Mouse (Mus musculus) liver, embryonic 13.5 days (tissue): ENCODE measurements around the gene Zfp369. TPM values are rescaled to one million over a fixed set of nuclear protein-coding genes. Genes with fewer than 3 reads are reported as not detected.

ENCODE experiments used
- ATAC-seq: fragments of 200-750 bp; cut with Nextera tagmentation; 2 replicates; pipeline ENCODE4 v1.8.0; 2017; ENCODE audit warnings: low read depth, mild to moderate bottlenecking, moderate number of reproducible peaks, moderate library complexity
- DNase-seq: peaks from one replicate; pipeline ENCODE4 v3.0.0; 2022
- H3K27ac ChIP-seq: fragments of 300-500 bp; sonication (generic); 2 replicates; pipeline ENCODE4 v1.5.1; 2015; ENCODE audit warnings: moderate library complexity, mild to moderate bottlenecking, inconsistent platforms
- H3K27me3 ChIP-seq: fragments of 300-500 bp; sonication (generic); 2 replicates; pipeline ENCODE4 v1.6.1; 2015; ENCODE audit warnings: mild to moderate bottlenecking, inconsistent platforms
- H3K36me3 ChIP-seq: fragments of 300-500 bp; sonication (generic); 2 replicates; pipeline ENCODE4 v1.6.1; 2015; ENCODE audit warnings: mild to moderate bottlenecking, inconsistent platforms
- H3K4me1 ChIP-seq: fragments of 300-500 bp; sonication (generic); replicated peaks from 2 replicates; pipeline ENCODE4 v1.6.1; 2015; ENCODE audit warnings: inconsistent platforms
- H3K4me2 ChIP-seq: fragments of 300-500 bp; sonication (generic); 2 replicates; pipeline ENCODE4 v1.6.1; 2015; ENCODE audit warnings: inconsistent platforms, mild to moderate bottlenecking, moderate library complexity
- H3K4me3 ChIP-seq: fragments of 300-500 bp; sonication (generic); replicated peaks from 2 replicates; pipeline ENCODE4 v1.5.1; 2015; ENCODE audit warnings: mild to moderate bottlenecking, inconsistent platforms
- H3K9ac ChIP-seq: fragments of 300-500 bp; sonication (generic); 2 replicates; pipeline ENCODE4 v1.6.1; 2015; ENCODE audit warnings: mild to moderate bottlenecking, inconsistent platforms
- H3K9me3 ChIP-seq: fragments of 300-500 bp; sonication (generic); replicated peaks from 2 replicates; pipeline ENCODE4 v1.6.1; 2016; ENCODE audit warnings: inconsistent platforms
- WGBS: fragments of 180-500 bp; shearing (Covaris S2); methylation state at CpG from one replicate; pipeline ENCODE4 v1.1.7; 2015; ENCODE audit not compliant: insufficient replicate concordance; 5-methylcytosine and 5-hydroxymethylcytosine counted together
- polyA plus RNA-seq: library from polyadenylated mRNA; unstranded; fragments of >200 nt; fragmentation: Nextera tagmentation; extraction: Ambion mirVana; gene quantifications from 2 replicates; pipeline ENCODE4 v1.2.1, GENCODE M21; 2015

Gene Zfp369
- 3.5 and 3.7 TPM in 2 replicates for polyA plus RNA-seq

DNA sequence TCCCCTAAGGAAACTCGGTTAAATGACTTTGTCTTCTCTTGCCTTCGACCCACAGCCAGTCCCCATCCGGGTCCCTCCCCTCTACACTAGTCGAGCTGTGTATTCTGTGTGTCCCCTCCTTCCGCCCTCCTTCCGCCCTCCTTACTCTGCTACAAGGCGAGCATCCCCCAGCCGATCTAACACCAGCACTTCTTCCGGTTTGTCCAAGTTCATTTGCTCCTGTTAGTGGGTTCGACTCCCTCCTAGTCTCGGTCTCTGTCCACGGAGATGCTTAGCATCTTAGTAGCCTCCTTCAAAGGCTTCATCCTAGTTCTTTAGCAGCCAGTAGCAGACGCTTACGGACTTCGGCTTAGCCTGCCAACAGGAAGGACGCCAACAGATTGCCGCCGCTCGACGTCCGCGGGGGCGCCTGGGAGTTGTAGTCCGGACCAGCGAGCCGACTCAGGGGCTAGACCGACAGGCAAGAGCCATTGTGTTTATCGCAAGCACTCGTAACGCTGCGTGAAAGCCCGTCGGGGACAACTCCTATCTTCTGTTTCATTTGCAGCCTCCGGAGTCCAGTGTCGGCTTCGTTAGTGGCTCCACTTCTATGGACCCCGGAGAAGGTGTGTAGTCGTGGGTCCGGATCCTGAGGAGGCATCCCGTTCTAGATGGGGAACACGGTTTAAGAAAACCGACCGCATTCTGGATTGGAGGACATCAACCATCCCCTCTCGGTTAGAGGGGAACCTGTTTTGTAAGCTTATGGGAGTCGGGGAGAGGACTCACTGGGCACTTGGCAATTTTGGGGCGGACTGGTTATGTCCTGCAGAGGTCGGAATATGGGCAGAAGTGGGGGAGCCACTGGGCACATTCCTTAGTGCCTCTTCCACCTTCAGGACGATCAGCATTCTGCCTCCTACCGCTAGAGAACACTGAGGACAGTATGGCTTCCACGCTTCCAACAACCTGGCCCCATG, at the start of gene Zfp369:
Zfp369 (plus strand) TSS at position 432 of the 959 bp plus-strand sequence.
- H3K27me3 ChIP-seq = no peaks in the 10 kb centered on the region
- ATAC-seq = peak; percentile 97
- H3K36me3 ChIP-seq = peaks cover 7% of the 10 kb centered on the region; the same call in 1 of the 2 replicates
- WGBS = under 1% methylated on average over 50 of the region's 50 CpGs
- H3K4me3 ChIP-seq = peak within 1 kb of the TSS; percentile 71
- H3K9me3 ChIP-seq = no peaks in the 10 kb centered on the region
- peaks cover 28% of the 10 kb centered on the region for H3K4me1 ChIP-seq
- H3K4me2 ChIP-seq = peak within 1 kb of the TSS; percentile 80
- peak within 1 kb of the TSS; percentile 80 for H3K9ac ChIP-seq
- H3K27ac ChIP-seq = peak within 1 kb of the TSS; percentile 79
- peak; percentile 90 for DNase-seq

DNA sequence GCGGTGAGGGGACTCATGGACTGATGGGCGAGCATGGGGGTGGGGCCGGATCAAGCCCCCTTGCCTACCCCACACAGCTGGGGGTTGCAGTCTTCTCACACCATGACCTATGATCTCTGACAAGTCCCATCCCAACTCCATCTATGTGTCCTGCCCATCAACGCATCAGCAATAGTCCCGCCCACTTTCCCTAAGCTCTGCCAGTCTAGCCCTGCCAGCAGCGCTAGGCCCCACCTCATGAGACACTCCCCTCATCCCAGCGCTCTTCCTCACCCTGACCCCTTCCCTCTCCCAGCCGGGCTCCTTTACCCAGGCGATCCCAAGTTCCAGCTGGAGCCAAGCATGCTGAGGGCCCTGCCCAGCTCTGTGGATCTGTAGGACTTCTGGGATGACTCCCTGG, 41.4 kb upstream of the Zfp369 start:
- H3K9me3 ChIP-seq = no peaks in the 10 kb centered on the region
- ATAC-seq (no peak), DNase-seq (no peak)
- no peaks in the 10 kb centered on the region for H3K36me3 ChIP-seq
- peaks cover 12% of the 10 kb centered on the region for H3K4me1 ChIP-seq
- no peak overlapping the region for H3K4me2 ChIP-seq
- no peak overlapping the region for H3K4me3 ChIP-seq
- no peaks in the 10 kb centered on the region for H3K27me3 ChIP-seq
- no peak overlapping the region for H3K9ac ChIP-seq
- 51% methylated on average over 9 of the region's 9 CpGs for WGBS
- H3K27ac ChIP-seq = no peak overlapping the region

DNA sequence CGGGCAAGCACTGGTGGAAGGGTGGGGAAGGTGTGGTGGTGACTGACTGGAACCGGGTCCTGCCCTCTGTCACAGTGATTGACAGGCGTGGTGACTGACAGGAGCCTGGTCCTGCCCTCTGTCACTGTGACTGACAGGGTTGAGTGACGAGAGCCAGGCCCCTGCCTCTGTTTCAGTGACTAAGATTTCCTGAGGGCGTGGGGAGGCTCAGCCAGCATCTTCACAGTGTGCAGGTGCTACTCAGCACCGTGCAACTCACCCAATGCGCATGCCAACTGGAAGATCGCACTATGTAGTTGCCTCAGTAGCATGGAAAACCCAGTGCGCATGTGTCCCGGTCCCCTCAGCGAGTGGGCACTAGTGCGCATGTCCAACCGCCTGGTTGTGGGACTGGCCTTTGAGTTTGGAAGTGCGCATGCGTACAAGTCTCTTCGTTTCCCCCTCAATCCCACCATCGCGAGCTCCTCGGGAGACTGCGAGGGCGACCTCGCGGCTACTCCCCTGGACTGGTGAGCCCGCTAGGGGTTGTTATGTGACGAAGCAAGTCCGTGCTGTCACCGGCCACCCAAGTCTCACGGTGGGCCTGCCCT, 38.0 kb upstream of the Zfp369 start:
- peak overlapping the region; percentile 79 for H3K4me3 ChIP-seq
- peaks cover 5% of the 10 kb centered on the region for H3K36me3 ChIP-seq
- peaks cover 25% of the 10 kb centered on the region for H3K4me1 ChIP-seq
- H3K27ac ChIP-seq = peak overlapping the region; percentile 86
- H3K9ac ChIP-seq = peak overlapping the region; percentile 80
- under 1% methylated on average over 28 of the region's 28 CpGs for WGBS
- no peaks in the 10 kb centered on the region for H3K27me3 ChIP-seq
- DNase-seq = peak; percentile 93
- H3K4me2 ChIP-seq = peak overlapping the region; percentile 94
- ATAC-seq = peak; percentile 88
- 0 out of 2 replicates have a peak, but pooled peaks cover under 1% of the 10 kb centered on the region for H3K9me3 ChIP-seq

DNA sequence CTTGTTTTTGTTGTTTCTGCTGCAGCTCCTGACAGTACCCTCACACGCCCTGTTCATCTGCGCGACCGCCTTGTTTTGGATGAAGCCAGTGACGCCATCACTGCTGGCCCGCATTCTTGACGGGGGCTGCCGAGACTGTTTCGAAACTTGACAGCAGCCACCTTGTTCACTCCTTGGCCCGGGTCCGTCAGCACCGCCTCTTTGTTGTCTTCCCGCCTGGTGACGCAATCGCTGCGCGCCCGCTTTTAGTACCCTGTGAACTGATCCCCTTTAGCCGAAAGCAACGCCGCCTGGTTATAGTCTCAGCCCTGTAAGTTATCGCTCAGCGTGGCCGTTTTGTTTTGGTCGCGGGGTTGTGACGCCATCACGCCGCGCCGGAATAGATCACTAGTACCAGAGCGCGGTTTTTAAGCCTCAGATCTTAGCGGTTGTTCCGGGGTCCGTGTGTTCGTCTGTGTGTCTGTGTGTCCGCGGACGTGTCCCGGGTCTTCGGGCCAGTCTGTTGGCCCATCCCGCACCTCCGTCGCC, 37.5 kb upstream of the Zfp369 start:
- peak; percentile 83 for DNase-seq
- peak overlapping the region; percentile 94 for H3K4me2 ChIP-seq
- H3K4me3 ChIP-seq = peak overlapping the region; percentile 79
- 0 out of 2 replicates have a peak, but pooled peaks cover 7% of the 10 kb centered on the region for H3K9me3 ChIP-seq
- peak overlapping the region; percentile 86 for H3K27ac ChIP-seq
- H3K4me1 ChIP-seq = peaks cover 25% of the 10 kb centered on the region
- H3K27me3 ChIP-seq = no peaks in the 10 kb centered on the region
- ATAC-seq = peak; percentile 76
- WGBS = under 1% methylated on average over 45 of the region's 45 CpGs
- H3K9ac ChIP-seq = peak overlapping the region; percentile 80
- H3K36me3 ChIP-seq = peaks cover 11% of the 10 kb centered on the region

DNA sequence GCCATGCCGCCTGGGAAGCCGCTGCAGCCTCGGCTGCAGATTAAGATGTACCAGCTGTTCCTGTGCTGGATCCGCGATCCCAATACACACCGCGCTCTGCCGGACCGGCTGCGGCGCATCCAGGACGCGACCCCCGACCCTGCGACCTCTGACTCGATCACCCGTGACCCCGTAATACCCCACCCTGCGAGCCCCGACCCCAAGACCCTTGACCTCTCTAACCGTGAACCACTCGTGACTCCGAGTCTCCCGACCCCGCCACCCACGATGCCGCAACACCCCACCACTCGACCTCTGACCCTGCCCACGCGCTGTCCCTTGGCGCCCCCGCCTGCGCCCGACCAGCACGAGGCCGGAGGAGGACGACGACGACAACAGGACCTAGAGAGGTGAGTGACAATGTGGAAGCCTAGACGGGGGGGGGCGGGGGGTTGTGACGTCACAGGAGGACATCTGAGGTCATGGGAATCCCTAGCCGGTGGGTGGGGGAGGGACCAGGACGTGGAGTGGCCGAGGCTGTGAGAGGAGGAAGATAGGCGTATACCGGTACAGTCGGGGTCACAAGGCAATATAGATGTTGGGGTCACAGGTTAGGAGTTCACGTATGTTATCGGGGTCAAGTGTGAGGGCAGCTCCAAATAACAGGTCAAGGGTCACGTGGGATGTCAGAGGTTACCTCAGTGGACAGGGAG, 36.8 kb upstream of the Zfp369 start:
- under 1% methylated on average over 49 of the region's 51 CpGs for WGBS
- H3K27me3 ChIP-seq = no peaks in the 10 kb centered on the region
- peak overlapping the region; percentile 80 for H3K9ac ChIP-seq
- peak overlapping the region; percentile 86 for H3K27ac ChIP-seq
- H3K9me3 ChIP-seq = 0 out of 2 replicates have a peak, but pooled peaks cover 8% of the 10 kb centered on the region
- H3K4me3 ChIP-seq = peak overlapping the region; percentile 79
- peaks cover 25% of the 10 kb centered on the region for H3K4me1 ChIP-seq
- H3K4me2 ChIP-seq = peak overlapping the region; percentile 94
- DNase-seq = peak; percentile 31
- peak; percentile 16 for ATAC-seq
- H3K36me3 ChIP-seq = peaks cover 12% of the 10 kb centered on the region

DNA sequence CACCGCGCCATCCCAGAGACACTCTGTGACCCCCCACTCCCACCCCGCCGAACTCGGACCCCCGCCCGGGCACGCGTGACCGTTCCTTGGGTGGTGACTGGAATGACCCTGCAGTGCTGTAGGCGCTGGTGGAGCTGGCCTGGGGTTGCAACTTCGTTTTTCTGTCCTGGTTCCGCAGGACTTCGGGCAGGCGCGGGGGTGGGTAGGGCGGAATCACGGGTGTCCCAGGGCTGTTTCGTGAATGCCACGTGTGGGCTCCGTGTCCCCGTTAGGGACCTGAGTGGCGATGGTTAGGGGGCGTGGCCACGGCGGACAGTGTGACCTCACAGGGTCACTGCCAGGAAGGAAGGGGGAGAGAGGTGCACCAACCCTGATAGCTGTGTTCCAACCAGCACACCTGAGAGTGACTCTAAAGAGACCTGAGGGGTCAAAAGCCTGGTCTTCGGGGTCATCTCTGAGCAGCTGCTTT, 36.3 kb upstream of the Zfp369 start:
- Histone ChIP-seq H3K27ac (no peak overlapping the region), H3K9me3 (0 out of 2 replicates have a peak, but pooled peaks cover 8% of the 10 kb centered on the region), H3K4me3 (peak overlapping the region; percentile 79), H3K4me1 (peaks cover 25% of the 10 kb centered on the region), H3K36me3 (peaks cover 14% of the 10 kb centered on the region), H3K27me3 (no peaks in the 10 kb centered on the region), H3K4me2 (peak overlapping the region; percentile 94), H3K9ac (peak overlapping the region; percentile 80)
- DNase-seq (no peak), ATAC-seq (no peak)
- 24% methylated on average over 27 of the region's 27 CpGs for WGBS

DNA sequence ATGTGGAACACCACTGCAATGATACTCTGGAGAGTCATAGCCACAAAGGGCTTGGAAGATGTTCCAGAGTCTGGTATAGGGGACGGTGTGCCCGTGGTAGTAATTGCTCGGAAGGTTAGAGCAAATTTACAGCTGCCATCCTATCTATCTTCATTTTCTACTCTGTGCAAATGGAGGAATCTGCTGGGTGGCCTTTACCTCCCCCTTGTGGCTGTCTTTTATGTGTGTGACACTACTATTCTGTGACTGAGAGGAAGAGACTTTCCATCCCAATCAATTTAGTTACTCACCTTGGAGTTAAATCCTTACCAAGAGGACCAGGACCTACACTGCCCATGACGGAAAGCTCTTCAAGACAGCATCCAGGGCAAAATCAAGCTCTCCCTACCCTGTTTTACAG, 35.3 kb upstream of the Zfp369 start:
- H3K9me3 ChIP-seq = 0 out of 2 replicates have a peak, but pooled peaks cover 8% of the 10 kb centered on the region
- peaks cover 25% of the 10 kb centered on the region for H3K4me1 ChIP-seq
- DNase-seq = no peak
- no peaks in the 10 kb centered on the region for H3K27me3 ChIP-seq
- H3K9ac ChIP-seq = no peak overlapping the region
- H3K4me3 ChIP-seq = 0 out of 2 replicates have a peak overlapping the region, but pooled peaks have one; percentile 79
- H3K27ac ChIP-seq = no peak overlapping the region
- 76% methylated on average over 4 of the region's 4 CpGs for WGBS
- peak overlapping the region; percentile 94; the same call in 1 of the 2 replicates for H3K4me2 ChIP-seq
- no peak for ATAC-seq
- peaks cover 22% of the 10 kb centered on the region for H3K36me3 ChIP-seq

DNA sequence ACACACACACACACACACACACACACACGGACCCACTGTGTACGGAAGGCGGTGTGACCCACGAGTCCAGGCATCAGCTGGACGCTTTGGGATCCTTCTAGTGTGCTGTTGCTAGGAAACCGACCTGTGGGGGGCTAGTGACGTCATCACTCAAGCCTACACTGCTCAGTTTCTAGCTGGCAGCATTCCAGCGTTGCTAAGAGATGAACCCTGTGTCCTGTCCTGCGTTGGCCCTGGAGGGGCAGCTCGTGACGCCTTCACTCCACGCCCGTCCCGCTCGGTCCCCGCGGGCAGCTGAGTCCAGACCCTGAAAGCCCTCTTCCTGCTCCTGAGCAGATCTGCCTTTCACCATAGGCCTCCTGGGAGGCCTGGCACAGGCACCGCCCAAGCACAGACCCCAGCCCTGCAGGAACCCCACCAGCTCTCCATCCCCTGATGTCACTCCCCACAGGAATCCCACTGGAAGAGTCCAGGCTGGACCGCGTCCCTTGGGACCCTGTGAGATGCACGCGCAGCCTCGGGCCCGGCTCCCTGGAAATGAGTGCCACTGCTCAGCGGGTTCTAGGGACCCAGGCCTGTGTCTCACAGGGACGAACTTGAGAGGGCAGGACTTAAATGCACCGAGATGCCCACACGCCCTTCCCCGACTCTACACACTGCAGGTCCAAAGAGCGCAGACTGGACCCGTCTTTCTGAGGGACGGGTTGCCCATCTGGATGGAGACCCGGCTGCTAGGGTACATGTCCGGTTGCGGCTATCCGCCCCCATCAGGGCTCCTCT, 20.2 kb upstream of the Zfp369 start:
- Histone ChIP-seq H3K9me3 (peaks cover 37% of the 10 kb centered on the region), H3K4me1 (no peaks in the 10 kb centered on the region), H3K27me3 (peaks cover 19% of the 10 kb centered on the region), H3K27ac (no peak overlapping the region), H3K9ac (no peak overlapping the region), H3K4me3 (no peak overlapping the region), H3K36me3 (peaks cover 29% of the 10 kb centered on the region), H3K4me2 (peak overlapping the region; percentile 17; the same call in 1 of the 2 replicates)
- ATAC-seq (peak; percentile 12; the same call in 1 of the 2 replicates), DNase-seq (no peak)
- WGBS = 25% methylated on average over 36 of the region's 36 CpGs

DNA sequence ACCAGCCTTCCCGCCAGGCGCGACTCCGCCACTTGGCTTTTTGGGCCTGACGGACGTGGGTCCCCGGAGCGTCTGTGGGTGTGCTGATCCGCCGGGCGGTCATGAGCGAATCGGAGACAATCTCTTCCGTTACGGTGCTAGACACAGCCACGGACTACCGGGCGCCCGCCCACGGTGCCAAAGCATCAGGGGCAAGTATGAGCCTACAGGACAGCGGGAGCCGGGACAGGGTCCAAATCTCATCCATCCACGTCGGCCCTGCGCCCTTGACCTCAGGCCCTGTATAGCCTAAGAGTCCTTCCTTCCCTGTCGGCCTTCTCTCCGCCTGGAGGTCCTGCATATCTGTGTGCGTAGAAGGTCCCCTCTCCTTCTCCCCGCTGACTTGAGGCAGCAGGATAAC, 19.4 kb upstream of the Zfp369 start, which contains the start of gene Gm10775:
Gm10775 (plus strand) TSS at position 301 of the 400 bp plus-strand sequence.
- H3K9ac ChIP-seq = no peak within 1 kb of the TSS
- H3K27ac ChIP-seq = no peak within 1 kb of the TSS
- no peak for DNase-seq
- peak within 1 kb of the TSS; percentile 17; the same call in 1 of the 2 replicates for H3K4me2 ChIP-seq
- no peak for ATAC-seq
- peaks cover 37% of the 10 kb centered on the region for H3K9me3 ChIP-seq
- H3K4me1 ChIP-seq = no peaks in the 10 kb centered on the region
- H3K36me3 ChIP-seq = peaks cover 37% of the 10 kb centered on the region
- H3K27me3 ChIP-seq = peaks cover 19% of the 10 kb centered on the region
- WGBS = 40% methylated on average over 29 of the region's 29 CpGs
- 0 out of 2 replicates have a peak within 1 kb of the TSS, but pooled peaks have one; percentile 1 for H3K4me3 ChIP-seq

DNA sequence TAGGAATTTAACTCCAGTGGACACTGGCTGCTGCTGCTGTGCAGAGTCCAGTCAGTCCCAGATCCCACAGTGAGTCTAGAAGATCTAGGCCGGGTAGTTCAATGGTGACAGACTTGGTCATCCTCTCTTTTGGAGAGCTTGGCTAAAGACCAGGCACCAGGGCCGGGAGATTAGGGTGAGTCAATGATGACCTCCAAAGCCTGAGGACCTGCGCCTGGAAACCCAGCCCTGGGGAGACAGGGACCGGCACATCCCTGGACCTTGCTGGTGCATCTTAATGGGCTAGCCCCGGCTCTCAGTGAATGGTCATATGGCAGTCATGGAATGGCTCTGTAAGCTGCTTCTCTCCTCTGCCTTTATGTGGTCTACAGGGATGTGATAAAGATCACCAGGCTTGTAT, 16.5 kb upstream of the Zfp369 start:
- Histone ChIP-seq H3K27ac (no peak overlapping the region), H3K4me2 (no peak overlapping the region), H3K36me3 (peaks cover 37% of the 10 kb centered on the region), H3K27me3 (peaks cover 19% of the 10 kb centered on the region), H3K9me3 (peaks cover 37% of the 10 kb centered on the region), H3K4me3 (no peak overlapping the region), H3K9ac (no peak overlapping the region), H3K4me1 (no peaks in the 10 kb centered on the region)
- WGBS = 82% methylated on average over 5 of the region's 5 CpGs
- DNase-seq = no peak
- no peak for ATAC-seq
